Mouse (Mus musculus) monocyte, adult 5-6 weeks (primary cell): ENCODE results near the gene Nhlh2. TPM values are rescaled to one million over a fixed set of nuclear protein-coding genes. Genes with fewer than 3 reads are reported as not detected.

Experiments
- ATAC-seq: fragments of 153-309, 156-312 bp; replicated peaks from 2 replicates; pipeline ENCODE4 v1.8.0; 2017; ENCODE audit warnings: mild to moderate bottlenecking; ENCODE audit not compliant: low TSS enrichment, insufficient number of reproducible peaks, severe bottlenecking, poor library complexity, low FRiP score
- total RNA-seq: library from RNA; stranded (forward); fragments of 200-1000, 200-491, 200-594 nt; gene quantifications from 3 replicates; pipeline ENCODE4 v1.2.3, GENCODE M21; 2017

The Nhlh2 gene
- not detected in 3 replicates for total RNA-seq

GRCm38 (mm10) chr3:102009926-102010381 lies at the start of gene Nhlh2:
Gene Nhlh2, plus strand, starts transcription at chr3:102010076.
- no peak for ATAC-seq

- ATAC-seq = no peak
Observed at GRCm38 (mm10) chr3:101961146-101961835, 48.6 kb upstream of the Nhlh2 start.

GRCm38 (mm10) chr3:101963501-101963900 lies 46.4 kb upstream of the Nhlh2 start:
- ATAC-seq = no peak

GRCm38 (mm10) chr3:101964352-101964751 lies 45.5 kb upstream of the Nhlh2 start:
- ATAC-seq = no peak

- ATAC-seq = no peak
Observed at GRCm38 (mm10) chr3:101966825-101967558, 42.9 kb upstream of the Nhlh2 start.

GRCm38 (mm10) chr3:101975337-101975736 lies 34.5 kb upstream of the Nhlh2 start:
- ATAC-seq = no peak

- ATAC-seq = no peak
Observed at GRCm38 (mm10) chr3:101978299-101978994, 31.4 kb upstream of the Nhlh2 start.

- no peak for ATAC-seq
Observed at GRCm38 (mm10) chr3:101983917-101984316, 26.0 kb upstream of the Nhlh2 start.

GRCm38 (mm10) chr3:101985634-101986033 lies 24.2 kb upstream of the Nhlh2 start:
- ATAC-seq = no peak

GRCm38 (mm10) chr3:101990136-101990535 lies 19.7 kb upstream of the Nhlh2 start:
- no peak for ATAC-seq

GRCm38 (mm10) chr3:101990995-101991516 lies 18.8 kb upstream of the Nhlh2 start:
- ATAC-seq = no peak

GRCm38 (mm10) chr3:101997851-101998250 lies 12.0 kb upstream of the Nhlh2 start:
- ATAC-seq = no peak

- ATAC-seq = no peak
Observed at GRCm38 (mm10) chr3:102010681-102011317, 923 bp downstream of the Nhlh2 start.

- no peak for ATAC-seq
Observed at GRCm38 (mm10) chr3:102011318-102012075, 1.6 kb downstream of the Nhlh2 start.

GRCm38 (mm10) chr3:102012076-102012610 lies 2.3 kb downstream of the Nhlh2 start:
- no peak for ATAC-seq

GRCm38 (mm10) chr3:102012611-102013211 lies 2.8 kb downstream of the Nhlh2 start:
- no peak for ATAC-seq

GRCm38 (mm10) chr3:102020604-102021003 lies 10.7 kb downstream of the Nhlh2 start:
- ATAC-seq = no peak

GRCm38 (mm10) chr3:102022721-102023120 lies 12.8 kb downstream of the Nhlh2 start:
- ATAC-seq = no peak
